Mouse (Mus musculus) heart, adult 18-20 months (tissue): Measurements from ENCODE around the gene Thra. TPM values are rescaled to one million over a fixed set of nuclear protein-coding genes. Genes with fewer than 3 reads are reported as not detected.
"Not testable (repeated sequence)": the region's sequence is repeated elsewhere in the genome, so short reads cannot be mapped to it uniquely, and the experiment has no call there.

Source experiments
- DNase-seq, 2 experiments: peaks; one replicate each; pipeline ENCODE4 v3.0.0; 2021 to 2022; ENCODE audit warnings: mixed read lengths in 1 of 2
- total RNA-seq, 2 experiments: library from RNA; stranded (reverse); gene quantifications; 2 replicates each; pipeline ENCODE4 v1.2.3; 2021

Thra gene
- total RNA-seq, 2 experiments from 2014 or later: 99.7 to 103 TPM

DNA sequence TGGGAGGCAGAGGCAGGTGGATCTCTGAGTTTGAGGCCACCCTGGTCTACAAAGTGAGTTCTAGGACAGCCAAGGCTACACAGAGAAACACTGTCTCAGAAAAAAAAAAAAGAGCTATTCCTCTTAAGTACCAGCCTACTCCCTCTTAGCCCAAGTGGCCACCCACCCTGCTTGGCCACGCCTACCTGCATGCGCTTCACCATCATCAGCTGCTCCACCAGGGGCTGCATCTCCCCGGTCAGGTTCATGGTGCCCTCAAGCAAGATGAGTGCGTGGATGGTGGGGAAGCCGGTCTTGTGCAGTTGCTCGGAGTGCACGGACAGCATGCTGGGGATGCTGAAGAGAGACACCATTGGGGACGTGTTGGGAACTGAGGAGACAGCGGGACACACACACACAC is 24.5 kb upstream of the Thra start:
- DNase-seq: no peak

DNA sequence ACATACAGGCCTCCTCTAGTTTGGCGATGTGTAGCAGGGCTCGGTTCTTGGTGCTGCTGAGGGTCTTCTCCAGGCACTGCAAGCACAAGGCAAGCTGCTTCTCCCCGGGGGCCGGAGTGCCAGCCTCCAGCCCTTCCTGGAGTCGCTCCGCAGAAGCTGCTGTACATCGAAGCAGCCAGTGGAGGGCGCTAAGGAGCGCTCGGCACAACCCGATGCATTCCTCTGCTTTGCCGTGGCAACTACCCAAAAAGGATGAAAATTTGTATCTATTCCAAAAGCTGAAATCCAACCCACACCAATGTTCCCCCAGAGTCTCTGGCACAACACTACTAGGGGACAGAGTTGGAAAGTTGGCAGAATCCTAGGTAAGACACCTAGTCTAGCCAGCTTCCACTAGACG is 22.5 kb upstream of the Thra start:
- DNase-seq: peak; percentile 75 to 82

DNA sequence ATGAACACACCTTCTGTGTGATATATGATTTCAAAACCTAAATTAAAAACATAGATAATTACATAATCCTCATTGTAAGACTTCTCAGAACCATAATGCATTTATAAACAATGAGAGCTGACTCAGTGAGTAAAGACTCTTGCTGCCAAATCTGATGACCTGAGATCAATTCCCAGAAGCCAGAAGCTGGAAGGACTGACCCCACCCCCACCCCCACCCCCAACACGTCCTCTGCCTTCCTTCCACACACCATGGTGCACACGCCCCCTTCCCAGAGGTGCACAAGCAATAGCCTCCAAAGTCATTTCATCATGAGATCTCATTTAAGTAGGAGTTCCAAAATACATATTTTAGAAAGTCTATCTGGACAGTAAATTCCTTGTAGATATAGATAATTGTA is 19.7 kb upstream of the Thra start:
- DNase-seq: no peak

DNA sequence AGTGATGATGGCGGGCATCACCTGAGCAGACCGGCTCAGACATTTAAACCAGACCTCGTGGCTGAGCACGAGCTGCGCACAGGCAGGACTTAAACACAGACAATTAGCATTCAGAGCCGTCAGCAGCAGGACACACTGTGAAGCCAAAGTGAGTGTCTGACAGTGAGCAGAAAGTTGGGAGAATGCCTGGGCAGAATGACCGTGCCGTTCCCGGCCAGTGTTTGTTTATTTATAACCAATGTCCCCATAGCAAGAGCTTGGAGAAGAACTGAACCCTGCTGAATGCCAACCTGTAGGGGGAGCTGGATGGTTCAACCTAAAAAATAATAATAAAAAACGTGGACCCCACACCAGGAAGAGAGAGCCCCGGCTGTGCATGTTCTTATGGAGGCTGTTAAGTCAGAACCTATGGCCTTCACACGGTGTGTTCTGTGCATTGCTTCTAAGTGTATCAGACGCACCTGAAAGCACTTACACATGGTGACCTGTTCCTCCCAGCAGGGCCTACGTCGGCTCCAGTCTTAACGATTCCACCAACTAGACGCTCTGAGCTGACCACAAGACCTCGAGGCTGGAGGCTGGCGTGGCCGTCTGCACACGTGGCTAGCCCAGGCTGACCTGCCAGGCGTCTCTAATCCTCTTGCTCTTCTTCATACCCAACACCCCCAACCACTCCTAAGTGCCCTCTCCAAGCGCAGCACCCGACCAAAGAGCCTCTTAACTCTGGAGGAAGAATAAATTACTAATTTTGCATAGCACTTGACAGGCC is 18.8 kb upstream of the Thra start:
- peak; percentile 89 to 93 for DNase-seq

DNA sequence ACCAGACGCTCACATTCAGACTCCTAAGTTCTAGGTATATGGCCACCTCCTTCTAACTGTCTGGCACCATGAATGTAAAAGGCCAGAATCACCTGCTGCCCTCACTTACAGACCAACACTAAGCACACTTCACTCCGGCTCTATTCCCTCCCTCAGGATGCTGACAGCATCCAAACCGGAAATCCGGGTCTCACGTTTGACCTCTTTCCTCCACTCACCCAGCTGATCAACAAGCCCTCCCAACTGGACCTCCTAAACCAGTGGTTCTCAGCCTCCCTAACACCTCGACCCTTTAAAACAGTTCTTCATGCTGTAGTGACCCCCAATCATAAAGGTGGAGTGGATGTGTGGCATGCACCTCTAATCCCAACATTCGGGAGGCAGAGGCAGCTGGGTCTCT is 17.3 kb upstream of the Thra start:
- no peak for DNase-seq

DNA sequence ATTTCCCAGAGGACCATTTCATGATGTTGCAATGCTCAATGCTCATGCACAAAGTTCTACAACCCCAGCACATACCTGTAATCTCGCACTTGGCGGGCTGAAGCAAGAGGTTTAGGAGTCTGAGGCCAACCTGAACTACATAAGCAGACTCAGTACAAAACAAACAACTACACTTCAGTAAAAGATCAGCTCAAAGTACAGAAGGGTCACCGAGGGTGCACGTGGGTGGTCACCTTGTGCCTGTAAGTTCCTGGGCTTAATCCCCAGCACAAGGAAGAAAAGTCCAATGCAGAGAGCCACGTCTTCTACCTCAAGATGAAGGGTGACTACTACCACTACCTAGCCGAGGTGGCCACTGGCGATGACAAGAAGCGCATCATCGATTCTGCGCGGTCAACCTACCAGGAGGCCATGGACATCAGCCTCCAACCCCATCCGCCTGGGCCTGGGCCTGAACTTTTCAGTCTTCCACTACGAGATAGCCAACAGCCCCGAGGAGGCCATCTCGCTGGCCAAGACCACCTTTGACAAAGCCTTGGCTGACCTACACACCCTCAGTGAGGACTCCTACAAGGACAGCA is 14.4 kb upstream of the Thra start:
- DNase-seq: no peak

DNA sequence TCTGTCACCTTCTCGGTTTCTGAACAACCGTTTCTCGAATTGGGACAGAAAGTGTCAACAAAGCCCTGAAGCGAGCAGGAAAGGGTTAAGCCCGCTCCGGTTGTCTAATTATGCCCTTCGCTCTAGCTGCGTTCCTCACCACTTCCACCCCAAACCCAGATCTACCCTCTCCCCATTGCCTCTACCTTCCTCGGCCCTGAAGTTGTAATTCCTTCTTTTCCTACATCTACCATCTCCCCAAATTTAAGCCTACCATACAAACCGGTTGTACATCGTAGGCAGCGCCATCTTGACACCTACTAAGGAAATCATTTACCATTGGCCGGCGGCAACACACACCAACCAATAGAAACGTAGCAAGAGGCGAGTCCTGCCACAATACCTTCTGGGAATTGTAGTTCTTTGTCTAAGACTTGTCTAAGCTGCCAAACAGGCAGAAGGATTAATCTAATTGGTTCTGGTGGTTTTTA is 11.3 kb upstream of the Thra start, which contains the start of gene Med24:
Gene Med24, minus strand, starts transcription at position 317 of the 470 bp plus-strand sequence.
- peak; percentile 93 to 95 for DNase-seq

DNA sequence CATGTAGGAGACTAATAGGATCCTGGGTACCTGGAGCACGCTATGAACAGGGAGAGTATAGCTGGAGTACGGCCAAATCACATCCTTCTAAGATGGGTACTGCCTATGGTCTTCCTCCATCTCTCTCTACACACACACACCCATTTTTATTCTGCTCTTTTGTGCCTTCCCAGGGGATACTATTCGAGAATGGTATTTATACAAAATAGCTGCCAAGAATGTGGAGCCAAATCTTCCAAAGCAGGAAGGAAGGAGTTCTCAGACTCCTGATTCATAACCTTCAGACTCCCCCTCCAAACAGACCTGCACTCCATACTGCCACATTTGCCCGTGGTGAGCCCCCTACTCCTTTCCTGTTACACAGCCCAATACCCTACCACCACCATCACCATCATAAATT is 9.7 kb upstream of the Thra start:
- no peak for DNase-seq

DNA sequence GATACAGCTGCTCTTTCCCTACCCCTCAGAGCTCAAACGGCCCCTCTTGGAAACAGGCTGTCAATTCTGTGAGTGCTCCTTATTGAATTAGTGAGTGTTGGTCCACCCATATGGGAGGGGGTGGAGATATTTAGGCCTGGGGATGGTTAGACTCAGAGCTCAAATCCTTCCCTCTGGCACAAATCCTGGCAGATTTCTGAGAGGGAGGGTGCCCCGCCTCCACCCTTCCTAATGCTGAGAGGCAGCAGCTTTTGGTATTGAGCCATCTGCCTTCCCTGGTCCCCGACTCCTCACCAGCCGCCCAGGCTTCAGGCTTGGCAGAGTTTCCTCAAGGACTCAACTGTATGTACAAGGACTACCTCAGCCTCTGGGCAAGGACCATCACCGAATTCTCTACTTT is 9.3 kb upstream of the Thra start:
- no peak for DNase-seq

DNA sequence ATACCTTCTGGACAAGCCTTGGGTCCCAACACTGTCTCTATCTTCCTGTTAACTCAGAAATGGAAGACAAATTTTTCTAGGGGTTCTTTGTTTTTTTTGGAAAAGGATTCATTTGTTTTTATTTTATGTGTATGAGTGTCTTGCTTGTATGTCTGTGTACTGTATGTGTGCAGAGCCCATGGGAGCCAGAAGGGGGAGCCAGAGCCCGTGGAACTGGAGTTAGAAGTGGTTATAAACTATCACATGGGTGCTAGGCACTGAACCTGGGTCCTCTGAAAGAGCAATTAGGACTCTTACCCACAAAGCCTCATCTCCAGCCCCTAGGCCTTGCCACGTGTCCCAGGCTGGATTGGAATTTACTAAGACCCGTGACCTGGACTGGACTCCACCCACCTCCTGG is 6.4 kb upstream of the Thra start:
- no peak for DNase-seq

DNA sequence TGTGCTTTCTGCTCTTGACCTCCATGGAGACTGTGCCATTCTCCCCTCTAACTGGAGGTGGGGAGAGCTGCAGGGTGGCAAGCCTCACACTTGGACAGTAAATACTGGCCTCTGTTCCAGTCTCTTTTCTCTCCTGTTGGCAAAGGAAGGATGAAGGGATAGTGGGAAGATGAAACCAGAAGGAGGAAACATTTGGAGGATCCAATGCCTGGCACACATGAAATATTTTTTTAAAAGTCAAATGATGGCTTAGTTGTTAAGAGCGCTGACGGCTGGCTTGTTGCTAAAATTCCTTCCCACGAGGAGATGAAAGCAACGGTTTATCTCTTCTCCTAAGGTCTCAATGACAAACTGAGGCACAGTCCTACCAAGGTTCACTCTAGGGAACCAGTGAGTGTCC is 5.3 kb upstream of the Thra start:
- no peak for DNase-seq

DNA sequence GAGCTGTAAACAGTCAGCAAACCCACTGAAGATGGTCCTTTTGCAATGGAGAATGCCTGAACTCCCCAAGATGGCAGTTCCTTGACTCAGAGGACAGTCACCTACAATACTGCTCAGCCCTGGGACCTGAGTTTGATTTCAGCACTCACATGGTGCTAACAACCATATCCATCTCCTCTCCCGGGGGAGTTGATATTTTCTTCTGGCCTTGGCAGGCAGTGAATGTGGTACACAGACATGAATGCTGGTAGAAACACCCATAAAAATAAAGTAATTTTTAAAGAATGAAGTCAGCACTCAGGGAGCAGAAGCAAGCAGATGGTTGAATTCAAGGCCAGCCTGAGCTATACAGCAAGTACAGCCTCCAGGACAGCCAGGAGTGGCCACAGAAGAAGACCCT is 4.3 kb upstream of the Thra start:
- DNase-seq: no peak

DNA sequence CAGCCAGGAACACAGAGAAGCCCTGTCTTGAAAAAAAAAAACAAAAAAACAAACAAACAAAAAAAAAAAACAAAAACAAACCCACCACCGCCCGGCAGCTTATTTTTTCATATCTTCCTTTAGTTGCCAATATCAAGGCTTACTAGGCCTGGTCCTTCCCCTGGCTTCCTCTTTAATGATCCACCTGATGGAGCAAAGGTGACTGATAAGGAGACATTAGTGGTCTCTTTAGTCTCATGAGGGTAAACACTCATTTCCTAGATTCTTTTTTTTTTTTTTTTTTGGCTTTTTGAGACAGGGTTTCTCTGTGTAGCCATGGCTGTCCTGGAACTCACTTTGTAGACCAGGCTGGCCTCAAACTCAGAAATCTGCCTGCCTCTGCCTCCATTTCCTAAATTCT is 3.2 kb upstream of the Thra start:
- DNase-seq: not testable (repeated sequence)

DNA sequence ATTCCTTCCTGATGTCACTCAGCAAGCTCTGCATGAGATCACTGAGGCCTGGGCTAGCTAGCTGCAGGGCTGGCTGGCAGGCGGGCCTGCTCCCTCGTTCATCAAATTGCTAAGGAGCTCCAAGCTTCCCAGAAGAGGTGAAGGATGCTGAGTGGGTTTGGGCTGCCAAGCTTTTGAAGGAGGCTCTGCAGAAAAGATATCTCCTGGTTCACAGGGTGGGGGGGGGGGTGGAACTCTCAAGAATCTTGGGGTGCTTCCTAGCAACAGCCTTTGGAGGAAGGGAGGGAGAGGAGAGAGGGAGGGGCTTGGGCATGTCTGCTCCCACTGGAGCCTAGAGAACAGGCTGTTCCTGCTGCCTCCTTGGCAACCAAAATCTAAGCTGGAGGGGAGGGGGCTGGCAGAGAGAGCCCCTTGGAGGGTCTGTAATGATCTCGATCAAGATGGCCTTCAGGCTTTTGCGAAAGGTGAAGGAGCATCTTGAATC is 2.0 kb upstream of the Thra start:
- peak in 1 of 2 experiments; percentile 59 for DNase-seq

DNA sequence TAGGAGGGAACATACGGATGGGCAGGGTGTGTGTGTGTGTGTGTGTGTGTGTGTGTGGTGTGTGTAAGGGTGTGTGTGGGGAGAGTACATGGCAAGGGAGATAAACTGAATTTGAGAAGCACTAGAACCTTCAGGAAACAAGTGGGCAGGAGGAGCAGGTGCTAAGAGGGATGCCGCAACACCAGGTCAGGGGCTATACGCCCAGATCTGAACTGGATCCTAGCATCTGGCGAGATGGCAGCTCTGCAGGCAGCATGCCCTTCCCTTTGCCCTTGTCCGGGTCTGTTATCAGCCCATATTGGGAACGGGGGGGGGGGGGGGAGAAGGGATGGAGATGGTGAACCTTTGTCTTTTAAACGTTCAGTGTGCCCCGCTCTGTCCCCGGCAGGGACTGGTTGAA is 1.5 kb upstream of the Thra start:
- DNase-seq: no peak

DNA sequence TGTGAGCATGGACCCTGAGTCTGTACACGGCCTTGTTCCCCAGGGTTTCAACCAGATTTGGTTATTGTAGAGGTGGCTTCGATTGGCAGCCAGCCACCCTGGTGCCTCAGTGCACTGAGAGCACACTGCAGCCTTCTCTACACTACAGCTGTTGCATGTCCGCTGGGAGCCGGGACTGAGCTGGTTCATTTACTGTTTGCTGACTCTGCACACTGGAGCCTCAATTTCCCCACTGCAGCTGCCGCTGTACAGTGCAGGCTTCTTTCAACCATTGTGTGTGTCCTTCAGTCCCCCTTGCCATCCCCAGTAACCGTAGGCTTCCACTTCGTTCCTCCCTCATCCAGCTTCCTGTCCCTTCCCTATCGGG is 429 bp upstream of the Thra start:
- no peak for DNase-seq

DNA sequence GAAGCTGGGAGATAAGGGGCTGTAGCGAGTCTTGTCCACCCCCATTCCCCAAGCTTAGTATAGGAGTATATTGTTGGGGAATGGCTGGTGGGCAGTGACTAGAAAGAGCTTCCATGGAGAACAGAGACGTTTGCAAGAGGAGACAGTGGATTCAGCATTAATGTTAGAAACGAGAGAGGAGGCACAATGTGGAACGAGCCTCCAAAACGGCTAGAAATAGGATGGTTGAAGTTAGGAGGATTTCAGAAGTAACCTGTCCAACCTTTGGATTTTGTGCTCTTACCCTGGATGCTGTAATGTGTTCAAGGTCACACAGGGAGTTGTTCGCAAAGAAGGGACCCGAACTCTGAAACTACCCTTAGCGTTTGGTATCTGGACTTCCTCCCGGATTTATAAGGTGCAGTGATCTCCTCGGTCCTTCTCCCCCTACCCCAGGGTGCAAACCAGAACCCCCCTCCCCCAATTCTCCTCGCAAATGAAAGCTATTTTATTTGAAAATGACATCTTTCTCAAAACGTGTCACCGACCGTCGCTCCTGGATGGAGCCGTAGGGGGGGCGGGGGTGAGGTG is 698 bp downstream of the Thra start:
- no peak for DNase-seq

DNA sequence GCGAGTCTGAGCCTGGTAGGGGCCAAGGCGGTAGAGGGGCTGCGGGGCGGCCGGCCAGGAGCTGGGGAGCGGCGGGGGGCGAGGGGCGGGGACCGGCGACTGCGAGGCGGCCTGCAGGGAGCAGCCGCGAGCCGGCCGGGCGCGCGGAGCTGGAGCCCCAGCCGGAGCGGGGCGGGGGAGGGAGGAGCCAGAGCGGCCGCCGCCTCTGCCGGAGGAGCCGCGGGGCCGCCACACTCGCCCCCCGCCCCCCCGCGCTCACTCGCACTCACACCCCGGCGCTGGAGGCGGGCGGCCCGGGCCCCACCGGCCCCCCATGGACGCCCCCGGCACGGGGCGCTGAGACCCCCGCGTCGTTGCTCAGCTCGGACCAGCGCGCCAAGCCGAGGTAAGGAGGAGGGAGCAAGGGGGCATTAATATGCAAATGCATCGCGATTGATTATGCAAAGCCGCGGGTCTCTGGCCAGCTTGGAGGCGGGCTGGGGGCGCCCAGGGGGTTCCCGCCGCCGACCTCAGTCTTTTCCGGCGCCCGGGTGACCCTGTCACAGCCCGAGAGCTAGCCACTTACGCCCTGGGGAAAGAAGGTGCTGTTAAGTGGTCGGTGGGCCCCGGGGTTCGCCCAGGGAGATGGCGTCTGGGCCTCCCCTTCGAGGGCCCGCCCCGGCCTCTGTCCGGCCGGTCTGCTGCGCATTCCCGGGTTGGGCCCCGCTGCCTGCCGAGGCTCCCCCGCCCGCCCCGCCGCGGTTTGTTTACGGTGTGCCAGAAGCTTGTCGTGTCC is 1.4 kb downstream of the Thra start:
- DNase-seq: peak; percentile 81 to 91

DNA sequence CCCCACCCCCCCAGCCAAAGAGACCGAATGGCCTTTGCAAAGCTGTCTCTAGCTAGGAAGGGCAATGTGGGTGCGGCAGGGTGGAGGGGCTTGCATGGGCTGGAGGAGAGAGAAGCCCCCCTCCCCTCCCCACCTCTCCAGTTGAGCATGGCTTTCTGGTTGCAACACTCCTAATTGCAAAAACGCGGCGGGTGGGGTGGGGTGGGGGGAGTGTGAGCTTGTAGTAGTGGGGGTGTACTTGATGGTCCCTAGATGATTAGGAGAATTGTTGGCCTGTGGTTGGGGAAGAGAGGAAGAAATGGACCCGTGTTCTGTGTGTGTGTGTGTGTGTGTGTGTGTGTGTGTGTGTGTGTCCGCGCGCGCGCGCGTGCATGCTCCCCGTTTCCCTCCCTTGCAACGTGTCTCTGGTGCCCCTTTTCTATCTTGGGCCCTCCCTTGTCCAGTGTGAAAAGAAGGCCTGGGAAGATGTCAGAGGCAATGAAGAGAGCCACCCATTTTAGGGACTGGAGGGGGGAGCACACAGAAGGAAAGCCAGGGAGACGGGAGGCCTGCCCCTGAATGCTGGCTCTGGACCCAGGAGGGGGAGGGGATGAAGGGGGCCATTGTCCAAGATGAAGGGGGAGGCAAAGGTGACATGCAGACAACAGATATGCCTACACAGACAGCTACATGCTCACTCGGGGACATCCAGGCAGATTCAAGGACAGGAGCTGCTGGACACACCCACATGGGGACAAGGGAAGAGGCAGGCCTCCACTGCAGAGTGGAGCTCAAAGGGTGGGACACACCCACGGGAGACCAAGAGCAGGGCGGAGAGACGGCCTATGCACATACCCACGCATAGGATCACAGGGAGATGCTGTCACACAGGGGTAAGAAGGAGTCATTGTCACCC is 2.2 kb downstream of the Thra start:
- peak; percentile 69 to 72 for DNase-seq

DNA sequence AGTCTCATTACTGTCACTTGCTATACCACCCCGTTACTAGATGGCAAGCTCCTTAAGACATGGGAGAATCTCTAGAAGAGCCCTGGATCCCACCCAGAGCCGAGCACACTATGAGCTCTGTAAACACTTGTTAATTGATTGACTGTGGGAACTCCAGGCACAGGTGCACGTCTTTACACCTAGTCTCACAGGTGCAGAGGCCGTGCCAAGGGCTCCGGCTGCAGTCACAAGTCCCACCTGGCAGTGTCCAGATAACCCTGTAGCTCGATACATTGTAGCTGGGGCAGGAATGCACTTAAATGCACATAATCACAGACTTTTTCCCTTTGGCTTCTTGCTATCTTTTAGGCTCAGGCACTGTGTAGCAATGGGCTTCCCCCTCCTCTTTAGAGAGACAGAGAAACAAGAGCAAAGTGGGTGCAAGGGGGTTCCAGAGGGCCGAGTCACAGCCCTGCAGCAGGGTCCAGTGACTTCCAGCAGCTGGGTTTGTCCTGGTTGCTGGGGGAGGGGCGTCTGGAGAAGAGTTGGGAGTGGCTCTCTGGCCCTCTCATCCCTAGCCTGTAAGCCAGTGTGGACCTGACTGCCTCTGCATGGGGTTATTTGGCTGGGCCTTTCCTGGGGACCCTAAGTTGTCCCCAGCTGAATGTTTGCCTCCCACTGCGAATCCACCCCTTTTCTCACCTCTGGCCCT is 3.4 kb downstream of the Thra start:
- DNase-seq: peak; percentile 77 to 79

DNA sequence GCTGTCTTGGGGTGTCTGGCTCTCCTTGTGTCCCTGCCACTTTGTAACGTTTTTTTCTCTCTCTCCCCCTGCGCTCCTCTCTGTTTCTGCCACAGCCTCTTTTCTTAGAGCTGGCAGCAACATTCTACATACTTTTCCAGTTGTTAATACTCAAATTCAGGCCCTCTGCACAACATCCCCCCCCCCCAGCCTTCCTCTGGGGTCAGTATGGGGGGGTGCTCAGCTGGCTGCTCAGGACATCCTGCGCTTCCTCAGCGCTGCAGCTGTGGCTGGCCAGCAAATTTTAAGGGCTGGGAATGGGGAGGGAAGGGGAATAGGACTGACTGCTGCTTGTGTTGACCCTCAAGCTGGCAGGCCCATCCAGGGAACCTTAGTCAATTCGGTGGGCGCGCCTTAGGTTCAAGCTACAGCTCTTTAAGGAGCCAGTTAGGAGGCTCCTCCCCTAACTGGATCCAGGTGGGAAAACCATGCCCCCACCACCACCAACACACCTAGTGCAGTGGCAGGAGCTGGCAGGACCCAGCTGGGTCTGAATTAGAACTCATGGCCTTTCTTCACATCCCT is 4.1 kb downstream of the Thra start:
- peak in 1 of 2 experiments; percentile 46 for DNase-seq
